Mouse (Mus musculus) hindbrain, embryonic 12.5 days (tissue): ENCODE data around the gene Nomo1. TPM values are rescaled to one million over a fixed set of nuclear protein-coding genes. Genes with fewer than 3 reads are reported as not detected.

ENCODE experiments used
- ATAC-seq: fragments of 200-750 bp; cut with Nextera tagmentation; 2 replicates; pipeline ENCODE4 v1.8.0; 2017; ENCODE audit warnings: moderate TSS enrichment; ENCODE audit not compliant: low FRiP score
- H3K27ac ChIP-seq: fragments of 300-500 bp; sonication (generic); 2 replicates; pipeline ENCODE4 v1.5.1; 2016; ENCODE audit warnings: mild to moderate bottlenecking
- H3K27me3 ChIP-seq: fragments of 300-500 bp; sonication (generic); 2 replicates; pipeline ENCODE4 v1.6.1; 2016; ENCODE audit warnings: mild to moderate bottlenecking
- H3K36me3 ChIP-seq: fragments of 300-500 bp; sonication (generic); 2 replicates; pipeline ENCODE4 v1.6.1; 2016; ENCODE audit warnings: mild to moderate bottlenecking
- H3K4me1 ChIP-seq: fragments of 300-500 bp; sonication (generic); 2 replicates; pipeline ENCODE4 v1.6.1; 2016
- H3K4me2 ChIP-seq: fragments of 300-500 bp; sonication (generic); replicated peaks from 2 replicates; pipeline ENCODE4 v1.6.1; 2016; ENCODE audit warnings: mild to moderate bottlenecking
- H3K4me3 ChIP-seq: fragments of 300-500 bp; sonication (generic); 2 replicates; pipeline ENCODE4 v1.5.1; 2016; ENCODE audit warnings: mild to moderate bottlenecking
- H3K9ac ChIP-seq: fragments of 300-500 bp; sonication (generic); 2 replicates; pipeline ENCODE4 v1.6.1; 2016; ENCODE audit warnings: mild to moderate bottlenecking, moderate library complexity
- H3K9me3 ChIP-seq: fragments of 300-500 bp; sonication (generic); replicated peaks from 2 replicates; pipeline ENCODE4 v1.6.1; 2016; ENCODE audit warnings: mild to moderate bottlenecking
- WGBS: fragments of 180-500 bp; shearing (Covaris S2); methylation state at CpG from one replicate; pipeline ENCODE4 v1.1.7; 2016; 5-methylcytosine and 5-hydroxymethylcytosine counted together
- polyA plus RNA-seq: library from polyadenylated mRNA; unstranded; fragments of >200 nt; fragmentation: Nextera tagmentation; extraction: Ambion mirVana; gene quantifications from 2 replicates; pipeline ENCODE4 v1.2.1, GENCODE M21; 2016

Nomo1 gene
- polyA plus RNA-seq, 1 experiment from 2014 or later = 35.3 TPM

DNA sequence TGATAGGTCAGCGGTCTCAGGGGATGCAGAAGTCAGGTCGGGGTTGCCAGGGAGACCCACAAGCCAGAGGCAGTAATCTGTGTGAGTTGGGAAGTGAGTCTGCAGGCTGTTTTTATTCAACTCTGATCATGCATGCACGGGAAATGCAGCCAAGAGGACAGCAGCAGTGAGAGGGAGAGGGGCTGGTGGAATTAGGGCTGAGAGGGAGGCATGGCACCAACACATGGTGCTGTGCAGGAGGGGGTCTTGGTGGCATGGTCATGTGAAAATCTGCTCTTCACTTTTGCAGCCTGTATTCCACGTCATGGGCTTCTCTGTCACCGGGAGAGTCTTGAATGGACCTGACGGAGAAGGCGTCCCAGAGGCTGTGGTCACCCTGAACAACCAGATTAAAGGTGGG is 16.5 kb downstream of the Nomo1 start:
- 77% methylated on average over 7 of the region's 7 CpGs for WGBS
- peaks cover 68% of the 10 kb centered on the region for H3K36me3 ChIP-seq
- no peak overlapping the region for H3K9ac ChIP-seq
- H3K27me3 ChIP-seq = no peaks in the 10 kb centered on the region
- H3K4me3 ChIP-seq = no peak overlapping the region
- ATAC-seq = no peak
- H3K4me2 ChIP-seq = no peak overlapping the region
- H3K27ac ChIP-seq = no peak overlapping the region
- no peaks in the 10 kb centered on the region for H3K9me3 ChIP-seq
- H3K4me1 ChIP-seq = no peaks in the 10 kb centered on the region

DNA sequence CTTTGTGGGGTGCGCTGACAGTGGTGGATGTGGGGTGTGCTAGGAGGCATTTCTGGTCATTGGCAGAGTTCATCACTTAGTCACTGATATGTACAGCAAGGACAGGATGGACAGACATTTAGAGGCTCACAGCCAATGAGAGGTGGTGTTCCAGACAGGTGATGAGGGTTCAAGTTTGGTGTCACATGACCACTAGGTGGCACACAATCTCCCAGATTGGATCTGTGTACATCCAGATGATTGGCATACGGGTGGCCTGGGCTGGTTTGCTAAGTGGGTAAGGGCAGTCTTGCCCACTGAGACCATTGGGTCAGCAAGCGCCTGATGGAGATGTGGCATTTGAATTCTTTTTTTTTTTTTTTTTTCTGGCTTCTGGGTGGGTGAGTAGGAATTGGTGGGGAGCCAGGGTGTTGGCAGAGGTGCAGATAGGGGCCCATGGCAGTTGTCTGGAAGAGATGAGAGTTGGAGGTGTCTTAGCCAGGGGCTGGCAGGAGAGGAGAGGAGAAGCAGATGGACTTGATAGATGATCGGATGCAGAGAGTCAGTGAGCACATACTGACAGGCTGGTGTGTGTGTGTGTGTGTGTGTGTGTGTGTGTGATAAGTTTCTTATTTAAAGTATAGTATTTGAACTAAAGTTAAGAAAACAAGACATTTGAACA is 18.8 kb downstream of the Nomo1 start:
- H3K27ac ChIP-seq = no peak overlapping the region
- WGBS = 90% methylated on average over 4 of the region's 4 CpGs
- H3K36me3 ChIP-seq = peaks cover 71% of the 10 kb centered on the region

DNA sequence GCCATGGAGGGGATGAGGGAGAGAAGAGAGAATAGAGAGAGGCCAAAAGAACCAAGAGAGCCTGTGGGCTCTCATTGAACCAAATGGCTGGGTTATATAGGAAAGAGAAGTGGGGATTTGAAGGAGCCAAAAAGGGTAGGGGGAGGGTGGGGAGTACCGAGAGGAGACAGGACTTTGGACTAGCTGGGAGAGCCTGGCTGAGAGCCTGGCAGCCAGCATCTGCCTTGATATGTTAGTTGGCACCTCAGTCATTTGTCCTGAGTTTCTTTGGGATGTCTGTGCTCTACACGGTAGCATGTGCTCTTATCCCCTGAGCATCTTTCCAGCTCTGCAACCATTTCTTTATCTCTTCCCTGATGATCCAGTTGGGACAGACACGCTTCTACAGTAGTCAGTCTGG is 20.1 kb downstream of the Nomo1 start:
- H3K27me3 ChIP-seq = no peaks in the 10 kb centered on the region
- no peak overlapping the region for H3K4me2 ChIP-seq
- H3K27ac ChIP-seq = no peak overlapping the region
- no peaks in the 10 kb centered on the region for H3K9me3 ChIP-seq
- WGBS = 94% methylated on average over 3 of the region's 3 CpGs
- ATAC-seq = no peak
- no peak overlapping the region for H3K9ac ChIP-seq
- peaks cover 71% of the 10 kb centered on the region for H3K36me3 ChIP-seq
- H3K4me3 ChIP-seq = no peak overlapping the region
- H3K4me1 ChIP-seq = no peaks in the 10 kb centered on the region

More for the DNA sequence above, 18.8 kb downstream of the Nomo1 start:
- Histone ChIP-seq H3K4me3 (no peak overlapping the region), H3K4me2 (no peak overlapping the region), H3K9me3 (no peaks in the 10 kb centered on the region), H3K9ac (no peak overlapping the region), H3K4me1 (no peaks in the 10 kb centered on the region), H3K27me3 (no peaks in the 10 kb centered on the region)
- ATAC-seq = no peak

DNA sequence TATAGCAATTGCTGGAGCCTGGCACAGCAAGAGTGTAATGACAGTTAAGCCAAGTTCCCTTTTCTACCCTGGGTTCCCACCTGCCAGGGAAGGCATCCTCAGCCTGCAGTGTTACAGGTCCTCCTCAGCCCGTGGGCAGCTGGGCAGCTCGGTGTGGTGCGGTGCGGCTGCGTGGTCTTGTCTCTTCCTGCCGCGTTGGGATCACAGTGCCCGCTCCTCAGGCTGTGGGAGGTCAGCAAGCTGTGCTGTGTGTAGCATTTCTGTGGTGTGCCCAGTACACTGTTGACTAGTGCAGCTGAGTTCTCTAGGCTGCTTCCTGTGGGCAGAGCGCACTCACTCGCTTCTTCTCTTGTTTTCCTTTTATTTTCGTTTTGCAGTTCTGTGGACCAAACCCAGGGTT is 25.4 kb downstream of the Nomo1 start:
- ATAC-seq = no peak
- no peaks in the 10 kb centered on the region for H3K27me3 ChIP-seq
- H3K9me3 ChIP-seq = no peaks in the 10 kb centered on the region
- WGBS = 90% methylated on average over 11 of the region's 11 CpGs
- H3K9ac ChIP-seq = no peak overlapping the region
- no peaks in the 10 kb centered on the region for H3K4me1 ChIP-seq
- H3K27ac ChIP-seq = no peak overlapping the region
- peaks cover 92% of the 10 kb centered on the region for H3K36me3 ChIP-seq
- H3K4me2 ChIP-seq = no peak overlapping the region
- H3K4me3 ChIP-seq = no peak overlapping the region

DNA sequence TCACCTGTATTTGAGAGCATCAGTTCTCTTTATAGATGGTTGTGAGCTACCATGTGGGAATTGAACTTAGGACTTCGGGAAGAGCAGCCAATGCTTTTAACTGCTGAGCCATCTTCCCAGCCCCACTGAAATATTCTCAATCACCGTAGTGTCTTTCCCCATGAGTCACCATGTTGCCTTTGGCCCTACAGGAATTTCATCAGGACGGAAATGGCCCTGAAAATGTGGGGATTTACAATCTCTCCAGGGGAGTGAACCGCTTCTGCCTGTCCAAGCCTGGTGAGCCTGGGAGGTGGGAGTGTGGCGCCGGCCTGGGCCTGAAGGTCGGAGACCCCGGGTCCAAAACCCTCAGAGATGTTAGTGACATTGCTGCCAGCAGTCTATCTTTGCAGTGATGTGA is 27.2 kb downstream of the Nomo1 start:
- ATAC-seq = no peak
- Histone ChIP-seq H3K9ac (no peak overlapping the region), H3K27me3 (no peaks in the 10 kb centered on the region), H3K4me3 (no peak overlapping the region), H3K27ac (no peak overlapping the region), H3K9me3 (no peaks in the 10 kb centered on the region), H3K4me1 (no peaks in the 10 kb centered on the region), H3K36me3 (peaks cover 90% of the 10 kb centered on the region), H3K4me2 (no peak overlapping the region)
- WGBS = 93% methylated on average over 8 of the region's 8 CpGs

DNA sequence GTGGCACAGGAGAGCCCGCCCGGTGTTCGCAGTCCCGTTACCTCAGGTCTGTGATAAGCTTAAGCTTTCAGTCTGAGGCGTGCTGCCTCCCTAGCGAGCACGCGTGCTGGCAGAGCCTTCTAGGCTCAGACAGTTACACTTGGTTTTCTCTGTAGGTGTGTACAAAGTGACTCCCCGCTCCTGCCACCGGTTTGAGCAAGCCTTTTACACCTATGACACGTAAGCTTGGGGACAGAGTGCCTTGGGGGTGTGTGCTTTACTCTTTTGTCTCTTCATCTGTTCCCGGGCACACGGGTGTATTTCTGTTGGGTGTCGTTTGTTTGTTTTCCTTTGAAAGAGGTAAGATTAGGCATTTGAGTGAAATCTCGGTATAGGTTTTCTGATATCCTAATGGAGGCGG is 28.1 kb downstream of the Nomo1 start:
- Histone ChIP-seq H3K4me3 (no peak overlapping the region), H3K27ac (no peak overlapping the region), H3K27me3 (no peaks in the 10 kb centered on the region), H3K4me1 (no peaks in the 10 kb centered on the region), H3K9me3 (no peaks in the 10 kb centered on the region), H3K4me2 (no peak overlapping the region), H3K9ac (no peak overlapping the region), H3K36me3 (peaks cover 89% of the 10 kb centered on the region)
- WGBS = 97% methylated on average over 16 of the region's 16 CpGs
- ATAC-seq = no peak

DNA sequence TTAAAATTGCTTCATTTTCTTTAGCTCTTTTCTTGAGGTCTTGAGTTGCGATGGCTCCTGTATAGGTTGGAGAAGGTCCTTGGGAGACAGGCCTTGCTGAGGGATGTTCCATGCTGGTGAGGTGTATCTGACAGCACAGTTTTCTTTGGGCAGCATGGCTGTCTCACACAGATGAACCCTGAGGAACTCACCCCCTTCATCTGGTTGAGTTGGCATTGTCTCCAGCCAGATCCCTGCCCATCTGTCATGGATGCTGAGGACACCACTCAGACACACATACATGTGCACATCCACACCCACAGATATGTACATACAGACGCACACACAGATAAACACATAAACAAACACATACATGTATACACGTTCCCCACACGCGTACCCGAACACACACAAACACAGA is 29.8 kb downstream of the Nomo1 start:
- Histone ChIP-seq H3K9ac (no peak overlapping the region), H3K27me3 (no peaks in the 10 kb centered on the region), H3K4me2 (no peak overlapping the region), H3K9me3 (no peaks in the 10 kb centered on the region), H3K36me3 (peaks cover 90% of the 10 kb centered on the region), H3K4me1 (no peaks in the 10 kb centered on the region), H3K27ac (no peak overlapping the region), H3K4me3 (no peak overlapping the region)
- 94% methylated on average over 6 of the region's 6 CpGs for WGBS
- ATAC-seq = no peak

DNA sequence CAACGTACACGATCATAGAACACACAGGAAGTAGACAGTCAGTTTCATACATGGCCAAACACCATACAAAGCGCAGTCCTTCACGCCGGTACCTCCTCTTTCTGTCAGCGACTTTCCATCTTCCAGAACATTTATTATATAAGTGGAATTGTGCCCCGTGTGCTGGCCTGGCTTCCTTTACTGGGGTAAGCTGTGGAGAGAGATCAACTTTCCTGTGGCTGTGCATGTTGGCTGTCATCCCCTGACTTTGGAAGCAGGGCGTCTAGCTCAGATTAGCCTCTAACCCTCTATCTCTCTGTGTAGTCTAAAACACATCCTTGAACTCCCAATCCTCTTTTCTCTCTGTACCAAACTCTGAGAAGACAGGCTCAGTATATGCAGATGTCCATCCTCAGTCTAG is 35.3 kb downstream of the Nomo1 start:
- ATAC-seq = no peak
- H3K4me3 ChIP-seq = no peak overlapping the region
- no peak overlapping the region for H3K4me2 ChIP-seq
- peaks cover 92% of the 10 kb centered on the region for H3K36me3 ChIP-seq
- H3K4me1 ChIP-seq = no peaks in the 10 kb centered on the region
- no peaks in the 10 kb centered on the region for H3K9me3 ChIP-seq
- H3K27me3 ChIP-seq = no peaks in the 10 kb centered on the region
- H3K9ac ChIP-seq = no peak overlapping the region
- WGBS = 94% methylated on average over 8 of the region's 8 CpGs
- no peak overlapping the region for H3K27ac ChIP-seq

DNA sequence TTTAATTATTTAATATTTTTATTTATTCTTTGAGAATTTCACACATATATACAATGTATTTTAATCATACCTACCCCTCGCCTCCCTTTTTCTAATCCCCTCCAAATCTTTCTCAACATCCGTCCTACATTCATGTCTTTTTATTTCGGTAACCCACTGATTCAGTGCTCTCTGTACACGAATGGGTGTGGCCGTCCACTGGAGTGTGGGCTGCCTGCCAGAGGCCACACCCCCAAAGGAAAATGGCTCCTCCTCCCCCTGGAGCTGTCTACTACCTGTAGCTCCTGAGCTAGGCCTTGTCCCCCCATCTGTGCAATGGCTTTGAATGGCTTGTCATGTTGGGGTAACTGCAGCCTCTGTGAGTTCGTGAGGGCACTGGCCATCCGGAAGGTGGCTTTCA is 43.3 kb downstream of the Nomo1 start:
- Histone ChIP-seq H3K27me3 (no peaks in the 10 kb centered on the region), H3K27ac (no peak overlapping the region), H3K4me1 (no peaks in the 10 kb centered on the region), H3K9me3 (no peaks in the 10 kb centered on the region), H3K36me3 (peaks cover 85% of the 10 kb centered on the region), H3K4me2 (no peak overlapping the region), H3K9ac (no peak overlapping the region), H3K4me3 (no peak overlapping the region)
- ATAC-seq = no peak
- 86% methylated on average over 7 of the region's 7 CpGs for WGBS

DNA sequence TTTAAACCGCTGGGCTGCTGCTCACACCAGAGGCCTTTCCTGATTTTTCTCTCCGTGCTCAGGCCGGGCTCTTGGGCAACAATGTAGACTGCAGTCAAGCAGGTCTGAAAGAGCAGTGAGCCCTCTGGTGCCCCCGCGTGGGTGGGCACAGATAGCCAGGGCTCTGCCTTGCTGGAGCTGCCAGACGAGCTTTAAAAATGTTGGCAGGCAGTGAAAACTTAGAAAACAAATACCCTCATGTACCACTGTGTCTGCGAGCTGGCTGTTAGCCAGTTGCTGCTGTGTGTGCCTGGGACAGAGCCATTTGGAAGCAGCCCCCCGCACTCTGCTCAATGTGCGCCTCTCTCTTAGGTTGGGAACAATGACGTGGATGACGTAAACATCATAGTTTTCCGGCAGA is 44.2 kb downstream of the Nomo1 start:
- 89% methylated on average over 12 of the region's 12 CpGs for WGBS

DNA sequence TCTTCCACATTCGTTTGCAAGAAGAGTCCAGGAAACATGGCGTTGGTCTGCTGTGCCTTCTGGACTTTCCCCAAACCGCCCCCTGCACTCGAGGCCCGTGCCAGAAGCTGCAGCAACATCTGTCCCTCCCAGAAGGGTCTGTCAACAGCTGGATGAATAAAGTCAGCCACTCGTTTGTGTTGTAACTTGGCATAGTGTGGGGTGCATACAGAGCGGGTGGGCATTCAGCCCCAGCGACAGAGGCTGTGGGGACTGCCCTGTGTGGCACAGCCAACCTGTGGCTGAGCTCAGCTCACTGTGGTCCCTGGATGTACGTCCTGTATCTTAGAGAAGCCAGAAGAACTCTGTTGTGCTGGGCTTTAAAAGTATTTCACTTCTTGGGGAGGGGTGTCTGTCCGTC is 50.5 kb downstream of the Nomo1 start:
- Histone ChIP-seq H3K4me3 (no peak overlapping the region), H3K36me3 (peaks cover 57% of the 10 kb centered on the region), H3K27ac (no peak overlapping the region), H3K9ac (no peak overlapping the region), H3K9me3 (peaks cover 6% of the 10 kb centered on the region; the same call in 1 of the 2 replicates), H3K4me2 (no peak overlapping the region), H3K27me3 (no peaks in the 10 kb centered on the region), H3K4me1 (peaks cover 2% of the 10 kb centered on the region; the same call in 1 of the 2 replicates)
- ATAC-seq = no peak
- 92% methylated on average over 10 of the region's 10 CpGs for WGBS

More for the DNA sequence above, 44.2 kb downstream of the Nomo1 start:
- peaks cover 86% of the 10 kb centered on the region for H3K36me3 ChIP-seq
- no peaks in the 10 kb centered on the region for H3K27me3 ChIP-seq
- H3K4me2 ChIP-seq = no peak overlapping the region
- H3K9ac ChIP-seq = no peak overlapping the region
- H3K4me1 ChIP-seq = no peaks in the 10 kb centered on the region
- H3K27ac ChIP-seq = no peak overlapping the region
- H3K9me3 ChIP-seq = no peaks in the 10 kb centered on the region
- no peak for ATAC-seq
- H3K4me3 ChIP-seq = no peak overlapping the region

DNA sequence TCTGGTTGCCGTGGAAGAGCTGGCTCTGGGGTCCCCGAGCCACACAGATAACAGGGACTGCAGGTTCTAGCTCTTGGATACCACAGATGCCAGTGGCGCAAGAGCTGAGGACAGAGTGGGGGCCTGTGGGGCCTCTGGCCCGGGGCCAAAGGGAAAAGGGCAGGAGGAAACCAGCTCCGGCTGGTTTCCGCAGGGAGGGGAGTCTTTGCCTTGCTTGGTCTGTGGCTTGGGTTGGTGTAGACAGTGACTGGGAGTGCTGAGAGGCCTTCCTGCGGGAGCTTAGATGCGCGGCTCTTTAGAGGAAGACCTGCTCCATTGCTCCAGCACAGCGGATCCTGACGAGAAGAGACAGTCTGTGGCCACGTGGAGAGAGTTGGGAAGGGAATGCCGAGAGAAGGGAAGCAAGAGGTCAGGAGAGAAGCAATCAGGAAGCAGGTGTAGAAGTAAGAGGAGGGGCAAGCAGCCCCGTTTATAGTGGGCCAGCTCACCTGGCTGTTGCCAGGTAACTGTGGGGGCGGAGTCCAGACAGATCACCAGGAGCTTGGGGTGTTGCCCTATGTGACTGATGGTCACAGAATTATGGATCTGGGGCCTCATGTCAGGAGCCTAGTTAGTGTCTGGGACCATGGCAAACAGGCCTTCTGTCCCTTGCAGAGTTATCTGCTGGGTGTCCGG is 51.5 kb downstream of the Nomo1 start:
- Histone ChIP-seq H3K9me3 (peaks cover 10% of the 10 kb centered on the region; the same call in 1 of the 2 replicates), H3K9ac (no peak overlapping the region), H3K27me3 (no peaks in the 10 kb centered on the region), H3K36me3 (peaks cover 48% of the 10 kb centered on the region), H3K4me1 (peaks cover 2% of the 10 kb centered on the region; the same call in 1 of the 2 replicates), H3K27ac (no peak overlapping the region), H3K4me3 (no peak overlapping the region), H3K4me2 (no peak overlapping the region)
- WGBS = 82% methylated on average over 16 of the region's 16 CpGs
- no peak for ATAC-seq

DNA sequence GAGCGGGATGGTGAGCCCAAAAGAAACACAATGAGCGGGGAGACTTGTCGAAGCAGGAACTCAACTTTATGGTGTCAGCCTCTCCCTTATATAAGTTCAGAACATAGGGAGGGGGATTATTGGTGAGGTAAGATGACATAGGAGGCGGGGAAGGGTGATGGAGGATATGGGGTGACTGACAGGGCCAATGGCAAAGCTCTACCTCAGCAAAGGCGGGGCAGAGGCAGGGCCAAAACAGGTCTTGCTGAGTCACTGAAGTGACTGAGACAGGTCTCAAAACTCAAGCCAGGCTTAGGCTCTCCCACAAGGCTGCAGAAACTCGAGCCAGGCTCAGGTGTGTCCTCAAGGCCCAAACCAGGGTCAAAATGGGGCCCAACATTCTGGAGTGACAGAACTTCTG is 52.9 kb downstream of the Nomo1 start:
- H3K27ac ChIP-seq = no peak overlapping the region
- H3K27me3 ChIP-seq = no peaks in the 10 kb centered on the region
- peaks cover 34% of the 10 kb centered on the region for H3K36me3 ChIP-seq
- peaks cover 2% of the 10 kb centered on the region; the same call in 1 of the 2 replicates for H3K4me1 ChIP-seq
- no peak for ATAC-seq
- H3K9me3 ChIP-seq = peaks cover 10% of the 10 kb centered on the region; the same call in 1 of the 2 replicates
- H3K9ac ChIP-seq = no peak overlapping the region
- 89% methylated on average over 6 of the region's 6 CpGs for WGBS
- no peak overlapping the region for H3K4me3 ChIP-seq
- no peak overlapping the region for H3K4me2 ChIP-seq
